Mouse (Mus musculus) hindbrain, embryonic 13.5 days (tissue): ENCODE results near the gene Fam129b. TPM values are rescaled to one million over a fixed set of nuclear protein-coding genes. Genes with fewer than 3 reads are reported as not detected.

Source experiments
- ATAC-seq: fragments of 200-750 bp; cut with Nextera tagmentation; 2 replicates; pipeline ENCODE4 v1.8.0; 2017; ENCODE audit warnings: moderate TSS enrichment; ENCODE audit not compliant: low FRiP score
- H3K27ac ChIP-seq: fragments of 300-500 bp; sonication (generic); 2 replicates; pipeline ENCODE4 v1.5.1; 2015; ENCODE audit warnings: inconsistent platforms, mild to moderate bottlenecking, moderate library complexity
- H3K27me3 ChIP-seq: fragments of 300-500 bp; sonication (generic); 2 replicates; pipeline ENCODE4 v1.6.1; 2015; ENCODE audit warnings: mild to moderate bottlenecking, inconsistent platforms
- H3K36me3 ChIP-seq: fragments of 300-500 bp; sonication (generic); 2 replicates; pipeline ENCODE4 v1.6.1; 2015; ENCODE audit warnings: mild to moderate bottlenecking, inconsistent platforms
- H3K4me1 ChIP-seq: fragments of 300-500 bp; sonication (generic); replicated peaks from 2 replicates; pipeline ENCODE4 v1.6.1; 2015; ENCODE audit warnings: inconsistent platforms
- H3K4me2 ChIP-seq: fragments of 300-500 bp; sonication (generic); 2 replicates; pipeline ENCODE4 v1.6.1; 2015; ENCODE audit warnings: inconsistent platforms, mild to moderate bottlenecking, moderate library complexity
- H3K4me3 ChIP-seq: fragments of 300-500 bp; sonication (generic); 2 replicates; pipeline ENCODE4 v1.5.1; 2015; ENCODE audit warnings: mild to moderate bottlenecking, inconsistent platforms
- H3K9ac ChIP-seq: fragments of 300-500 bp; sonication (generic); 2 replicates; pipeline ENCODE4 v1.6.1; 2015; ENCODE audit warnings: mild to moderate bottlenecking, inconsistent platforms
- H3K9me3 ChIP-seq: fragments of 300-500 bp; sonication (generic); 2 replicates; pipeline ENCODE4 v1.6.1; 2016; ENCODE audit warnings: inconsistent platforms
- WGBS: fragments of 180-500 bp; shearing (Covaris S2); methylation state at CpG from one replicate; pipeline ENCODE4 v1.1.7; 2015; 5-methylcytosine and 5-hydroxymethylcytosine counted together
- polyA plus RNA-seq: library from polyadenylated mRNA; unstranded; fragments of >200 nt; fragmentation: Nextera tagmentation; extraction: Ambion mirVana; gene quantifications from 2 replicates; pipeline ENCODE4 v1.2.1, GENCODE M21; 2015

The Fam129b gene
- 31.6 and 32.4 TPM in 2 replicates for polyA plus RNA-seq

DNA sequence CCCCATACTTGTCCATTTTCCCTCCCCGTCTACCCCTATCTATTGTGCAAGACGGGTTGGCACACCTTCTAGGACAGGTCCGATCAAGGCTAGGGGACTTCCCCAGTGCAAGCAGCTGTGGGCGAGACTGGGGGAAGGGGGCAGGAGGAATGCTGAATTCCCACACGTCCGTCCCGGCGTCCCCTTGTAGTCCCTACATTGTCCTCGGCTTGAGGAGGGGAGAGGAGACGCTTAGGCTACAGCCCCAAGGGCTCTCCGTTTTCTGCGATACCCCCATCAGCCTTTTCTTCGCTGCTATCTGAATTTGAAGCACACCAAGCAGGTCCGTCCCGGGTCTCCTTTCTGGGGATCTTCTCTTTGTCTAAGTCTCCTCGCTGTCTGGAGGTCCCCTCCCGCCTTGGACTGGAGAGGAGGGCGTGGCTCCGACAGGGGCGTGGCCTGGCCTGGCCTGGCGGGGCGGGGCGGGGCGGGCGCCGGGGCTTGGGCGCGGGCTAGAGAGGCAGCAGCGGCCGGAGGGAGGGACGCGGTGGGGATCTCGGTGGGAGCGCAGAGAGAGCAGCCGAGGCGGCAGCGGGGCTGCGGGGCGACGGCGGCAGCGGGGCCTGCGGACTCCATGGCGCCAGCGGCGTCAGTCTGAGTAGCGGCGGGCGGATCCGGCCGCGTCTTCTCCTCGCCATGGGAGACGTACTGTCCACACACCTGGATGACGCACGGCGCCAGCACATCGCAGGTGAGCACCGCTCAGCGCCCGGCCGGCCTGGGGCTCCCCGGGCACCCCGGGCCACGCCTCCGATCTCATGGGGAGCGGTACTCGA lies at the start of gene Fam129b:
Fam129b (plus strand) TSS at position 440 of the 815 bp plus-strand sequence.
- H3K9me3 ChIP-seq = no peaks in the 10 kb centered on the region
- ATAC-seq = peak; percentile 88
- H3K36me3 ChIP-seq = no peaks in the 10 kb centered on the region
- peak within 1 kb of the TSS; percentile 97 for H3K4me2 ChIP-seq
- peak within 1 kb of the TSS; percentile 87 for H3K4me3 ChIP-seq
- no peaks in the 10 kb centered on the region for H3K27me3 ChIP-seq
- H3K27ac ChIP-seq = peak within 1 kb of the TSS; percentile 97
- H3K4me1 ChIP-seq = peaks cover 64% of the 10 kb centered on the region
- WGBS = under 1% methylated on average over 57 of the region's 68 CpGs
- peak within 1 kb of the TSS; percentile 97 for H3K9ac ChIP-seq

DNA sequence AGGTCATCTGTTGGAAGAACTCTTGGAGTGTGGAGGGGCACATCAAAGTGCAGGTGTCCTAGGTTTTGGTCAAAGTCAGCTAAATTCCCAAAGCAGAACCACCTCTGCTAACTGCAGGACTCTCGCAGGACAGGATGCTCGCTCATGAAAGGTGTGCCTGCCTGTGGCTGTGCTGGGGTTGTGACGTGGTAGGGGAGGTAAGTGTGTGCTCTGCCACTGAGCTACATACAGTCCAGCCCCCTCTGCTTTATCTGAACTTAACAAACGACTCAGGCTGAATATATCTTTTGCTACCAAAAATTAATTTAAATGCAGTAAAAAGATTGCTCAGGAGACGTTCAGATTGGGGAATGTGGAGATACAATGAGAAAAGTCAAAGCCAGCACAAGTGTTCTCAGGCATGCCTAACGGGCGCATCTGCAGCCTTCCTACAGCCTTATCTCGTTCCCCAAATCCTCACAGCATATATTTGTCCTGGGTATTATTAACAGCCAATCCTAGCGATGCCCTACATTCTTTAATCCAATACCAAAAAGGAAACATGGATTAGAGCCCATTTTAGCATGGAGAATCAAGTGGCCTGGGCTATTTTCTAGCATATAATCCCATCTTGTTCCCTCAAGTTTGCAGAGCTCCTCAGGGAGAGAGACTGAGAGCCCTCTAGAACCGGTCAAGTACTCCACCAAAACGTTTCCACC lies 46.8 kb upstream of the Fam129b start:
- Histone ChIP-seq H3K4me2 (no peak overlapping the region), H3K36me3 (peaks cover 5% of the 10 kb centered on the region; the same call in 1 of the 2 replicates), H3K4me3 (no peak overlapping the region), H3K9ac (no peak overlapping the region), H3K27me3 (no peaks in the 10 kb centered on the region), H3K27ac (no peak overlapping the region), H3K9me3 (no peaks in the 10 kb centered on the region), H3K4me1 (peaks cover 22% of the 10 kb centered on the region)
- ATAC-seq = no peak
- WGBS = 85% methylated on average over 11 of the region's 11 CpGs

DNA sequence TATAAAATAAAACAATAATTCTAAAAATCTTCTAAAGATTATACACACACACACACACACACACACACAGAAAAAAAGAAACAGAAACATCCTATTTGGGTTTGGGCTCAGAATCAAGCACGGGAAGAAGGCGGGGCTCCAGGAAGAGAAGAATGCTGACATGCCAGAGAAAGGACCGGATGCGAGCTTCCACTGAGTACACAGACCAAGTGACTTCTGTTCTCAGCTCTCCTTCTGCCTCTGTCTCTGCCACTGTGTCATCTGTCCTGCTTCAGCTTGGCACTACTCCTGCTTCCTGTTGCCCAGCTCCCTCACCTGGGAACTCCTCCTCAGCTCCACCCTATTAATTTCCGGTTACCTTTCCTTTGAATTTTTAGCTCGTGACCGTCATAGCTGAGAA lies 41.4 kb upstream of the Fam129b start:
- H3K9ac ChIP-seq = no peak overlapping the region
- 72% methylated on average over 7 of the region's 7 CpGs for WGBS
- peaks cover 39% of the 10 kb centered on the region for H3K4me1 ChIP-seq
- H3K27ac ChIP-seq = 0 out of 2 replicates have a peak overlapping the region, but pooled peaks have one; percentile 26
- H3K36me3 ChIP-seq = no peaks in the 10 kb centered on the region
- H3K4me2 ChIP-seq = no peak overlapping the region
- ATAC-seq = no peak
- no peaks in the 10 kb centered on the region for H3K9me3 ChIP-seq
- H3K27me3 ChIP-seq = no peaks in the 10 kb centered on the region
- H3K4me3 ChIP-seq = no peak overlapping the region

DNA sequence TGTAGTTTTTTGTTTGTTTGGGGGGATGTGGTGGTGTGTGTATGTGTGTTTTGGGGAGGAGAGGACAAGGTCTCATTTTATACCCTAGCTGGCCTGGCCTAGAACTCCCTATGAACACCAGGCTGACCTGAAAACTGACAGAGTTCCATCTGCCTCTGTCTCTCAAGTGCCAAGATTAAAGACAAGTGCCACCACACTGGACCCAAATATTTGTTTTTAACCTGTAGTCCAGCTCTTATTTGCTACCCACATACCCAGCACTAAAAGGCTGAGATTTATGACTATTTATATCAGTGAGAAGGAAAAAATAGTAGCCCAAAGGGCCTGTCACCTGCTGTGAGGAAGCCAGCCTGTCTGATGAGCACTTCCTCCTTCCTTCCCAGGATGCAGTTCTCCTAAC lies 40.3 kb upstream of the Fam129b start:
- Histone ChIP-seq H3K9ac (no peak overlapping the region), H3K27ac (0 out of 2 replicates have a peak overlapping the region, but pooled peaks have one; percentile 26), H3K27me3 (no peaks in the 10 kb centered on the region), H3K4me2 (no peak overlapping the region), H3K4me3 (no peak overlapping the region), H3K36me3 (peaks cover 4% of the 10 kb centered on the region; the same call in 1 of the 2 replicates), H3K4me1 (peaks cover 36% of the 10 kb centered on the region), H3K9me3 (no peaks in the 10 kb centered on the region)
- no peak for ATAC-seq

DNA sequence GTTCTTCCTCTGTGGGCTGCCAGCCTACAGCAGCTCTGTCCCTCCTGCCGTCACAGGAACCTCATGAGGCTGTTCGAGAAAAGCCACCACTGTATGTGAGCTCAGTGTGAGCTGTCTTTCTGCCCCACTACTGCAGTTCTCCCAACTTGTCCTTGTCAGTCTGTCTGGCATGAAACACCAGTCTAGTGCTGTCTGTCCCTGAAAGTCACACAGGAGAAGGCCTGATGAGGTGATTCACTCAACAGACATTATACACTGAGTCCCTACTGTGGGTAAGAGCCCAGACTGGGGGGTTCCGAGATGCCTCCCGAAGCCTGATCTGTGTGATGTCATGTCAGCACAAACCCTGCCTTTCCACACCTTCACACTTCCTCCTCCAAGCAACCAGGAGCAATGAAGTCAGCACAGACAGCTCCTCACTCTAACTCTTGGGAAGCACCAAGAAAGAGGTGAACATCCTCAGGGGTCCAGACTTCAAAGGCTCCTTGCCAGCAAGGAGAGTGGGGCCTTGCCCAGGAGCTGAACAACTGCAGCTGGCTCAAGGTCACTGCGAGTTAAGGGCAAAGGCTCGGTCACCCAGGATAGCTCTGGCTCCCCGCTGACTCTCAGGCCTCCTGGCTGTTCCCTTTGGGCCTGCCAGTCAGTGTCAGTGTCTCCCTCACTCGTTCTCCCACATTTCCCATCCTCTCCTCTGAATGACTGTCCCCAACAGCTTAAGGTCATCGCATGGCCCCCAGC lies 37.6 kb upstream of the Fam129b start:
- no peak overlapping the region for H3K9ac ChIP-seq
- H3K9me3 ChIP-seq = no peaks in the 10 kb centered on the region
- no peaks in the 10 kb centered on the region for H3K27me3 ChIP-seq
- H3K4me2 ChIP-seq = no peak overlapping the region
- peaks cover 35% of the 10 kb centered on the region for H3K4me1 ChIP-seq
- no peak for ATAC-seq
- H3K36me3 ChIP-seq = peaks cover 17% of the 10 kb centered on the region
- 65% methylated on average over 9 of the region's 9 CpGs for WGBS
- H3K27ac ChIP-seq = no peak overlapping the region
- H3K4me3 ChIP-seq = no peak overlapping the region

DNA sequence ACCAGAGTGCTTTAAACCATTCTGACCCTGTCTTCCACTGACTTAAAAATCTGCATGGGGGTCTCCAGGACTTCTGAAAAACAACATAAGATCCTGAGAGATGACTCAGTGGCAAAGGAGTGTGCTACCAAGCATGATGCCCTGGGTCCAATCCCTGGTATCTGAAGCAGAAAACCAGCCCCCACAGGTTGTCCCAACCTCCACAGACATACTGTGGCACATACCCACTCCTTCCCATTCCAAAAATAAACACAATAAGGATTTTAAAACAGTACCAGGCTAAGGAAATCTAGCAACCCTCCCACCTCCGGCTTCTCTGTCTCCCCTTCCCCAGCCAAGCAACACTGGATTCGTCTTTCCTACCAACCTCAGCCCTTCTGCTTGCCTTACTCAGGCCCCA lies 36.7 kb upstream of the Fam129b start:
- Histone ChIP-seq H3K4me2 (no peak overlapping the region), H3K9ac (peak overlapping the region; percentile 21; the same call in 1 of the 2 replicates), H3K9me3 (no peaks in the 10 kb centered on the region), H3K27me3 (no peaks in the 10 kb centered on the region), H3K4me3 (no peak overlapping the region), H3K36me3 (peaks cover 17% of the 10 kb centered on the region), H3K4me1 (peaks cover 39% of the 10 kb centered on the region), H3K27ac (no peak overlapping the region)
- ATAC-seq = no peak
- WGBS = 75% methylated on average over 2 of the region's 2 CpGs

DNA sequence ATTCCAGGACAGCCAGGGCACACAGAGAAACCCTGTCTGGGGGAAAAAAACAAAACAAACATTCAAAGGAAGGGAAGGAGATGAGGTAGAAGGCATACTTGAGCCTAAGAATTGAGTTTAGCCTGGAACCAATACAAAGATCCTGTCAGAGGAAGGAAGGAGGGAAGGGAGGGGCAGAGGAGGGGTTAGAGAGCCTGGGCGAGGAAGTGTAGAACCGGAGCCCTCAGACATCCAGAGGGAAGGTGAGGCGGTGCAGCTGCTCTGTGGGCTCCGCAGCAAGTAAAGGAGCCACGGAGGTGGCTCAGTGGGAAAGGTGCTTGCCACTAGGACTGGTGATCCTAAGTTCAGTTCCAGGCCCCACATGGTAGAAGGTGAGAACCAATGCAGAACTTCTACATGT lies 34.8 kb upstream of the Fam129b start:
- H3K27me3 ChIP-seq = no peaks in the 10 kb centered on the region
- H3K9ac ChIP-seq = no peak overlapping the region
- H3K36me3 ChIP-seq = peaks cover 17% of the 10 kb centered on the region
- H3K4me3 ChIP-seq = no peak overlapping the region
- 62% methylated on average over 5 of the region's 5 CpGs for WGBS
- H3K4me2 ChIP-seq = no peak overlapping the region
- no peak for ATAC-seq
- peaks cover 41% of the 10 kb centered on the region for H3K4me1 ChIP-seq
- no peaks in the 10 kb centered on the region for H3K9me3 ChIP-seq
- no peak overlapping the region for H3K27ac ChIP-seq

DNA sequence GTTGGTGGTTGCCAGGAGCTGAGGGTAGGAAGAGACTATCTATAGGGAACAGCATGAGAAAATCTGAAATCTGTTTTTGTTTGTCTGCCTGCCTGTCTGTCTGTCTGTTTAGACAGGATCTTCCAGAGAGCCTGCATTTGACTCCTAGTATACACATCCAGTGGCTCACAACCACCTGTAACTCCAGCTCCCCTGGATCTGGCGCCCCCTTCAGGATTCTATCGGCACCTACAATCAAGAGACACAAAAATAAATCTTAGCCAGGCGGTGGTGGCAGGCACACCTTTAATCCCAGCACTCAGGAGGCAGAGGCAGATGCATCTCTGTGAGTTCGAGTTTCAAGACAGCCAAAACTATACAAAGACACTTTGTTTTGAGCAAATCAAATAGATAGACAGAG lies 33.4 kb upstream of the Fam129b start:
- Histone ChIP-seq H3K36me3 (peaks cover 17% of the 10 kb centered on the region), H3K9ac (no peak overlapping the region), H3K4me1 (peaks cover 34% of the 10 kb centered on the region), H3K4me3 (no peak overlapping the region), H3K27ac (no peak overlapping the region), H3K9me3 (no peaks in the 10 kb centered on the region), H3K27me3 (no peaks in the 10 kb centered on the region), H3K4me2 (no peak overlapping the region)
- 36% methylated on average over 4 of the region's 4 CpGs for WGBS
- ATAC-seq = no peak

DNA sequence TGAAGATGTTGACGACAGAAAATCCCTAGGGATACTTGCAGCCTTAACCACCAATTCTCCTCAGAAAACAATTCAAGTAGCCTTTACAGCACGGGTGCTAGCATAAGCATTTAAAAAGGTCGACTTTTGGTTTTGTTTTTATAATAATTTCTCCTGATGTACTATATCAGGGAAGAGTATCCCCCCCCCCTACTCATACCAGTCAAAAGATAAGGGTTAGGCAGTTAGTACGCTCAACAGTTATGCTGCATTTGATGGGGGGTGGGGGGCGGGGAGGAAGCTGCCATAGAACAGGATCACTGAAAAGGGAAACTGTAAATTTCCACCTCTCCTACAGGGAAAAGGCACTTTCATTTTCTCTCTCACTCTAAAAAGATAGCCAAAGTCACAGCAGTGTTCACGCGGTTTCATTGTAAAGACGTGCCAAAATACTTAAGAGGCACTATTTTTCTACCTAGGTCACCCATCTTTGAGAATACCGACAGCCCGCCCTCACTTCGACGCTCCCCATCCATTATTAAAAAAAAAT lies 30.3 kb upstream of the Fam129b start:
- 5% methylated on average over 12 of the region's 12 CpGs for WGBS
- H3K4me3 ChIP-seq = peak overlapping the region; percentile 85
- ATAC-seq = no peak
- H3K4me1 ChIP-seq = peaks cover 29% of the 10 kb centered on the region
- peaks cover 13% of the 10 kb centered on the region for H3K36me3 ChIP-seq
- peak overlapping the region; percentile 91 for H3K9ac ChIP-seq
- no peaks in the 10 kb centered on the region for H3K9me3 ChIP-seq
- H3K27me3 ChIP-seq = no peaks in the 10 kb centered on the region
- H3K4me2 ChIP-seq = peak overlapping the region; percentile 72
- H3K27ac ChIP-seq = peak overlapping the region; percentile 95

DNA sequence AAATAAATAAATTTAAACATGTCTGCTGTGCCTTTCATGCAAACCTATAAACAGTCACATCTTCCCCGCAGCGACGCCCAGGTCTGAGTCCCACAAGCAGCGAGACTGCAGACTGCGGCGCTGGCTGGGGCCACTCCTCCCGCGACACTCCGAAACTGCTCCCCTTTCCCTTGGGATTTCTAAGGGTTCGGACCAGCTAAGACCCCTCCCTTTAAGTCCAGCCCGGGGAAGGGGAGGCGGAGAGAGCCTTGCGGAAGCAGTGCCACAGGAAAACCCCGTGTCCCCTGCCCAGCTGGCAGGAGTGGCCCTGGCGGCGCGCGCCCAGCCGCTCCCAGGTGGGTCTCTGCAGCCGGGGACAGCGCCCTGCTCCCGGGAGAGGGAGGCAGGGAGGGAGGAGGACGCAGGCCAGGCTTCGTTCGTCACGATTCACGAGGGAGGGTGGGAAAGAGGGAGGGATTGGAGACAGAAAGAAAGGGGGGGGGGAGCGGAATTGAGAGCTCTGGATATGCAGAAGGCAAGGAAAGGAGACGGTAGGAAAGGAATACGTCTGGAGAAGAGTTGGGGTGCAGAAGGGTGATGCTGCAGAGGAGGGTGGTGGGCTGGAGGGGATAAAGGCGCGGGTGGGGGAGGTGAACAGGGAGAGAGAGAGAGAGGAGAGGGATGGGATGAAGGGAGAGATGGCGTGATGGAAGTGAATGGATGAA lies 29.7 kb upstream of the Fam129b start:
- no peaks in the 10 kb centered on the region for H3K9me3 ChIP-seq
- H3K4me1 ChIP-seq = peaks cover 29% of the 10 kb centered on the region
- H3K9ac ChIP-seq = peak overlapping the region; percentile 91
- H3K4me3 ChIP-seq = peak overlapping the region; percentile 85
- H3K27ac ChIP-seq = peak overlapping the region; percentile 95
- H3K36me3 ChIP-seq = peaks cover 11% of the 10 kb centered on the region
- ATAC-seq = peak; percentile 67
- H3K4me2 ChIP-seq = peak overlapping the region; percentile 72
- WGBS = under 1% methylated on average over 33 of the region's 33 CpGs
- H3K27me3 ChIP-seq = peaks cover 5% of the 10 kb centered on the region

DNA sequence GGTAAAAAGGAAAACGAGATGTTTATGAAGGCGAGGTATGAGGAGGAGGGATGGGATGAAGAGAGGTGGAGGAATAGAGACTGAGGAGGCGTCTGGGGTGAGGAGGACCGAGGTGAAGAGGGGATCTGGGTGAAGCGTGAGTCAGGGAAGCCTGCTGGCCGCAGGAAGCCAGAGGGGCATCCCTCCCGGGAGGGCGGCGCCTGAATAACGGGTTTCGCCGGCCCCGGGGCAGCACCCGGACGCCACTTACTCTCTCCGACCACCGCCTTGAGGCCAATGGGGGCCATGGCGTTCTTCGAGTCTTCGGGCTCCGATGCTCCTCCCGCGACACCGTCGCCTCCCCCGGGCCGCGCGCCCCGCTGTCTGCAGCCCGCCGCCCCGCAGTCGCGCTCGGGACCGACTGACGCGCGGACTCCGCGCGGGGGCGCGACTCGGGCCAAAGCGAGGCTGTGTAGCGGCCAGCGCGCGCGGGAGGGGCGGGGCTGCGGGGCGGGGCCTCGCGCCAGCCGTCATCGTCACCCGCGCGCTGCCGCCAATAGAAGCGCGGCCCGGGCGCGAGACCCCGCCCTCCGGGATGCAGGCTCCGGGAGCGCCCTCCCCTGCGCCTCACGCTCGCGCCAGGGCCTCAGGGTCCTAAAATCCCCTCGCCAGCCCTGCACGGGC lies 29.0 kb upstream of the Fam129b start, which contains the start of gene Stxbp1:
Stxbp1 (minus strand) TSS at position 441 of the 663 bp plus-strand sequence.
- peaks cover 31% of the 10 kb centered on the region for H3K4me1 ChIP-seq
- 1% methylated on average over 35 of the region's 78 CpGs for WGBS

More for the DNA sequence above, 29.0 kb upstream of the Fam129b start, which contains the start of gene Stxbp1:
- peak within 1 kb of the TSS; percentile 95 for H3K27ac ChIP-seq
- H3K9ac ChIP-seq = peak within 1 kb of the TSS; percentile 91
- H3K9me3 ChIP-seq = no peaks in the 10 kb centered on the region
- peaks cover 12% of the 10 kb centered on the region for H3K27me3 ChIP-seq
- peak within 1 kb of the TSS; percentile 72 for H3K4me2 ChIP-seq
- H3K36me3 ChIP-seq = peaks cover 5% of the 10 kb centered on the region; the same call in 1 of the 2 replicates
- peak; percentile 94 for ATAC-seq
- H3K4me3 ChIP-seq = peak within 1 kb of the TSS; percentile 85
